Mouse (Mus musculus): Measurements from ENCODE around the gene Rbms3. TPM values are rescaled to one million over a fixed set of nuclear protein-coding genes. Genes with fewer than 3 reads are reported as not detected.

Gene Rbms3
- total and polyA plus RNA-seq, 3 experiments: not detected

DNA sequence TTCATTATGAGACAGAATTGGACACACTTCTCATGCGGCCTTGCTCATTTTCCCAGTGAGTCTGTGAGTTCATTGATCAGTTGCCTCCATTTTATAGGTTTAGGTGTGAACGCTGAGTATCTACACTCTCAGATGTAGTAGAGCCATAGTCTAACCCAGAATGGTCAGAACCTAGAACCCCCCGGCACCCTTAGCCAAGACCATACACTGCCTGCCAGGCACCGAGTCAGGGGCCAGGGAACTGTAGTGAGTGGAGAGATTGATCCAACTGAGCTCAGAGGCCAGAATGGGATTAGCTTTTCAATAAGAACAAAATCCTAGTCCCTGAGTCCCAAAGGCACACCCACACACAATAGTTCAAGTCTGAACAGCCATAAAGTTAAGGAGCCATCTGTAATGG lies 475.1 kb downstream of the Rbms3 start:
- dilution Hi-C loops (cut with MboI; ENCODE audit: extremely low pct_ligation_motif_present, extremely low pct_unique_long_range_greater_than_20kb, low sequenced_read_pairs): no loop called here
- Histone ChIP-seq H3K79me2 (replicated peaks; ENCODE audit: control insufficient read depth, extremely low read depth, insufficient read depth, poor library complexity, severe bottlenecking) (no peaks in the 10 kb centered on the region), H3K4me3 (replicated peaks in 1 of 3; ENCODE audit: low read depth in 2 of 3, low read length in 2 of 3, poor library complexity in 1 of 3) (no peak overlapping the region), H3K4me1 (ENCODE audit: control insufficient read depth in 1 of 2, insufficient read depth in 2 of 2) (no peaks in the 10 kb centered on the region), H3K4me2 (ENCODE audit: insufficient read depth, low read depth, poor library complexity, severe bottlenecking) (no peak overlapping the region), H3K9me3 (replicated peaks; ENCODE audit: low read length) (peaks cover 72% of the 10 kb centered on the region), H3K36me3 (replicated peaks in 1 of 2; ENCODE audit: control insufficient read depth in 1 of 2, insufficient read depth in 1 of 2, low read length in 1 of 2) (no peaks in the 10 kb centered on the region), H3K9ac (ENCODE audit: insufficient read depth, low read depth) (no peak overlapping the region), H3K27me3 (replicated peaks) (no peaks in the 10 kb centered on the region), H3K27ac (ENCODE audit: insufficient read depth, low read depth) (no peak overlapping the region)
- TF ChIP-seq USF2 (conservative IDR thresholded peaks at IDR 0.05; ENCODE audit: low read depth, low read length): no peak
- TF ChIP-seq MAFK (IDR thresholded peaks at IDR 0.05; ENCODE audit: insufficient replicate concordance, low read length): no peak
- in situ Hi-C loops (cut with MboI; ENCODE audit: low pct_ligation_motif_present, low pct_unique_long_range_greater_than_20kb, low sequenced_read_pairs): no loop called here
- DNase-seq (ENCODE audit: extremely low read depth): no peak

DNA sequence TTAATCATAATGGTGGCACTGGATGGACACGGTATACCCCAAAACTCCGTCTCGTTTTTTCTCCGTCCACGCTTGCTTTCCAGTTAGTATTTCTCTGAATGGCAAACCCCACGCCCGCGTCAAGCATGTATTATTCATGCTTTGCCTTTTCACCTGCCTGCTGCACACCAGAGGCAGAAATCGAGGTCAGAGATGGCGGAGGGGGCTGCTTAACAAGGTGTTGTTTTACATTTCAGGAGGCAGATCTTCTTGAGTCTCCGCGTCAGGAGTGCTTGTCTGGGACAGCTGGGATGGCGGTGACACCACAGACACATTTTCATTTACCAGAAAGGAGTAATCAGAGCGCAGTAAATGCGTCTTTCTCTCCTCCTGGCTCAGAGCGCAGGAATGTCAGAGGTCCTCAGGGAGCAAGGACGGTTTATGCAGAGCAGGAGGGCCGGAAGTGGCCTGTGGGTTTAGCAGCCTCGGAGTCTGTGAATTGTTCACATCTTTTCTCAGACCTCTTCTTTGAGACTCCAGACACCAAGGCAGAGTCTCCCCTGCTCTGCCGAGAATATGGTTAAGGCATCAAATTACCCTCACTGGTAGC lies 475.9 kb downstream of the Rbms3 start:
- Histone ChIP-seq H3K4me1 (ENCODE audit: control insufficient read depth in 1 of 2, insufficient read depth in 2 of 2) (no peaks in the 10 kb centered on the region), H3K27ac (ENCODE audit: insufficient read depth, low read depth) (no peak overlapping the region), H3K79me2 (replicated peaks; ENCODE audit: control insufficient read depth, extremely low read depth, insufficient read depth, poor library complexity, severe bottlenecking) (no peaks in the 10 kb centered on the region), H3K27me3 (replicated peaks) (no peaks in the 10 kb centered on the region), H3K4me3 (replicated peaks in 1 of 3; ENCODE audit: low read depth in 2 of 3, low read length in 2 of 3, poor library complexity in 1 of 3) (no peak overlapping the region), H3K36me3 (replicated peaks in 1 of 2; ENCODE audit: control insufficient read depth in 1 of 2, insufficient read depth in 1 of 2, low read length in 1 of 2) (no peaks in the 10 kb centered on the region), H3K9ac (ENCODE audit: insufficient read depth, low read depth) (no peak overlapping the region), H3K4me2 (ENCODE audit: insufficient read depth, low read depth, poor library complexity, severe bottlenecking) (no peak overlapping the region), H3K9me3 (replicated peaks; ENCODE audit: low read length) (peaks cover 69% of the 10 kb centered on the region)
- no peak for DNase-seq (ENCODE audit: extremely low read depth)
- TF ChIP-seq UBTF (IDR thresholded peaks at IDR 0.05; ENCODE audit: low read depth, low read length) (no peak), CHD1 (IDR thresholded peaks at IDR 0.05; ENCODE audit: low read depth, low read length) (no peak), MEF2A (IDR thresholded peaks at IDR 0.05; ENCODE audit: borderline replicate concordance, low read depth, low read length) (no peak), E2F4 (IDR thresholded peaks at IDR 0.05; ENCODE audit: insufficient replicate concordance, low read depth, low read length) (no peak), ZKSCAN1 (IDR thresholded peaks at IDR 0.05; ENCODE audit: borderline replicate concordance, low read depth, low read length) (no peak), POLR2AphosphoS2 (IDR thresholded peaks at IDR 0.05; ENCODE audit: low read depth, low read length) (no peak), MXI1 (IDR thresholded peaks at IDR 0.05; ENCODE audit: low read depth, low read length) (no peak), ZNF384 (IDR thresholded peaks at IDR 0.05; ENCODE audit: low read depth, low read length) (no peak), NELFE (IDR thresholded peaks at IDR 0.05; ENCODE audit: low read depth, low read length) (no peak), MYC (IDR thresholded peaks at IDR 0.05; ENCODE audit: low read depth, low read length) (no peak), USF2 (conservative IDR thresholded peaks at IDR 0.05; ENCODE audit: low read depth, low read length) (no peak), ZC3H11A (IDR thresholded peaks at IDR 0.05; ENCODE audit: low read depth, low read length) (no peak), EP300 (IDR thresholded peaks at IDR 0.05; ENCODE audit: low read length) (no peak), SMC3 (IDR thresholded peaks at IDR 0.05; ENCODE audit: low read depth, low read length) (no peak), ZMIZ1 (IDR thresholded peaks at IDR 0.05; ENCODE audit: low read depth, low read length) (no peak)
- in situ Hi-C loops (cut with MboI; ENCODE audit: low pct_ligation_motif_present, low pct_unique_long_range_greater_than_20kb, low sequenced_read_pairs): no loop called here
- dilution Hi-C loops (cut with MboI; ENCODE audit: extremely low pct_ligation_motif_present, extremely low pct_unique_long_range_greater_than_20kb, low sequenced_read_pairs): no loop called here
